Mouse (Mus musculus) midbrain, embryonic 10.5 days (tissue): ENCODE data around the gene Rab4a. TPM values are rescaled to one million over a fixed set of nuclear protein-coding genes. Genes with fewer than 3 reads are reported as not detected.

Experiments used
- DNase-seq: peaks from one replicate; pipeline ENCODE4 v3.0.0-alpha.2; 2017; ENCODE audit warnings: low spot score
- H3K27ac ChIP-seq: fragments of 300-500 bp; sonication (generic); replicated peaks from 2 replicates; pipeline ENCODE4 v1.5.1; 2016; ENCODE audit warnings: mild to moderate bottlenecking
- H3K27me3 ChIP-seq: fragments of 300-500 bp; sonication (generic); 2 replicates; pipeline ENCODE4 v1.6.1; 2016; ENCODE audit warnings: low read depth, mild to moderate bottlenecking; ENCODE audit not compliant: poor library complexity, severe bottlenecking
- H3K36me3 ChIP-seq: fragments of 300-500 bp; sonication (generic); 2 replicates; pipeline ENCODE4 v1.6.1; 2016; ENCODE audit warnings: mild to moderate bottlenecking, moderate library complexity
- H3K4me1 ChIP-seq: fragments of 300-500 bp; sonication (generic); 2 replicates; pipeline ENCODE4 v1.6.1; 2016
- H3K4me3 ChIP-seq: fragments of 300-500 bp; sonication (generic); 2 replicates; pipeline ENCODE4 v1.5.1; 2016; ENCODE audit warnings: mild to moderate bottlenecking, moderate library complexity
- H3K9me3 ChIP-seq: fragments of 300-500 bp; sonication (generic); replicated peaks from 2 replicates; pipeline ENCODE4 v1.6.1; 2016; ENCODE audit warnings: mild to moderate bottlenecking
- WGBS: fragments of 180-500 bp; shearing (Covaris S2); methylation state at CpG from one replicate; pipeline ENCODE4 v1.1.7; 2016; 5-methylcytosine and 5-hydroxymethylcytosine counted together
- polyA plus RNA-seq: library from polyadenylated mRNA; unstranded; fragments of >200 nt; fragmentation: Nextera tagmentation; extraction: Ambion mirVana; gene quantifications from 2 replicates; pipeline ENCODE4 v1.2.1, GENCODE M21; 2016

Gene Rab4a
- polyA plus RNA-seq, 1 experiment from 2014 or later = 67.6 TPM

DNA sequence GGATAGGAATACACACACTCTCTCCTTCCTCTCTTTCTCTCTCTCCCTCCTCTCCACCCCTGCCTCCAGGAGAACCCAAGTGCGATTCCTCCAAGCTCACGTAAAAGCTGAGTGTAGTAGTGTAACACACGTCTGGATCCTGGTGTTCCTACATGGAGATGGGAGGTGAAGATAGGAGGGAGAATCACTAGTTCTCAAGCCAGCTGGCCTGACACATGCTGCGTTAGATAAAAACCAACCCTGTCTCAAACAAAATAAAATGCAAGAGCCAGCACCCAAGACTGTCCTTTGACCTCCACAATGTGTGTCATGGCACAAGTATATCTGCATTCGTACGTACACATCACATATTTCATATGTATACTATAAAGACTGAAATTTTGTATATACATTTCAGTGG lies 15.0 kb downstream of the Rab4a start:
- 94% methylated on average over 6 of the region's 6 CpGs for WGBS
- Histone ChIP-seq H3K36me3 (peaks cover 91% of the 10 kb centered on the region), H3K4me3 (no peak overlapping the region), H3K4me1 (no peaks in the 10 kb centered on the region), H3K27ac (no peak overlapping the region), H3K9me3 (peaks cover 6% of the 10 kb centered on the region; the same call in 1 of the 2 replicates), H3K27me3 (no peaks in the 10 kb centered on the region)
- no peak for DNase-seq

DNA sequence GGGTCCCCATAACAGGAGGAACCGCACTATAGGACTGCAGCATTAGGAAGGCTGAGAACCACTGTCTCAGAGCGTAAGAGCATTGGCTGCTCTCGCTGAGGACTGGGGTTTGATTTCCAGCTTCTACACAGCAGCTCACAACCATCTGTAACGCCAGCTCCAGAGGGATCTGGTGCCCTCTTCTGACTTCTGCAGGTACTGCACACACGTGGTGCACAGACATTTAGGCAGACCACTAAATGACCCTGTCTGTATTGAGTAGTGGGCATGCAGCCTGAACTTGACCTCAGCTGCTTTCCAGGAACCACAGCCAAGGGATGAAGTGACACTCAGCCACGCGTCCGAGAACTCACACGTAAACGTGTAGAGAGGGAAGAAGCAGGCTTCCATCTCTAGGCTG lies 17.3 kb downstream of the Rab4a start:
- H3K9me3 ChIP-seq = peaks cover 6% of the 10 kb centered on the region; the same call in 1 of the 2 replicates
- WGBS = 95% methylated on average over 10 of the region's 10 CpGs
- no peaks in the 10 kb centered on the region for H3K27me3 ChIP-seq
- H3K4me1 ChIP-seq = no peaks in the 10 kb centered on the region
- DNase-seq = no peak
- H3K36me3 ChIP-seq = peaks cover 91% of the 10 kb centered on the region
- H3K27ac ChIP-seq = no peak overlapping the region
- H3K4me3 ChIP-seq = no peak overlapping the region

GRCm38 (mm10) chr8:123823532-123824123 lies 17.8 kb downstream of the Rab4a start:
- H3K27me3 ChIP-seq = no peaks in the 10 kb centered on the region
- no peak overlapping the region for H3K4me3 ChIP-seq
- 95% methylated on average over 18 of the region's 18 CpGs for WGBS
- no peak overlapping the region for H3K27ac ChIP-seq
- H3K9me3 ChIP-seq = peaks cover 6% of the 10 kb centered on the region; the same call in 1 of the 2 replicates
- no peak for DNase-seq
- H3K36me3 ChIP-seq = peaks cover 91% of the 10 kb centered on the region
- no peaks in the 10 kb centered on the region for H3K4me1 ChIP-seq

DNA sequence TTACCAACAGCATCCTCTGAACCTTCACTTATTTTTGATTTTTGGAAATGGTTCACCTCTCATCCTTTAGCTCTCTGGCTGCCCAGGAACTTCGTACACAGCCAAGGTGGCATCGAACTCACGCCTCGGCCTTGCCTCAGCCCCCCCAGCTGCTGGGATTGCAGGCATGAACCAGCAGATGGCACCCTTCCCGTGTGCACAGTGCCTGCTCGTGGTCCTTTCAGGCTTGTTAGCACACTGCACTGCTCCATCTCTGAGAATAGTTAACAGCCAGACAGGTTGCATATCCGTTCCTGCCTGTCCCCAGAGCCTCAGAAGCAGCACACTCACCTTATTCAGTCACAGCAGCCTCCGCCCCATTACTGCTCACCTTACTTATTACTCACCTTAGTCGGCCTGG lies 20.2 kb downstream of the Rab4a start:
- 67% methylated on average over 9 of the region's 9 CpGs for WGBS
- Histone ChIP-seq H3K9me3 (peaks cover 6% of the 10 kb centered on the region; the same call in 1 of the 2 replicates), H3K4me1 (no peaks in the 10 kb centered on the region), H3K27ac (0 out of 2 replicates have a peak overlapping the region, but pooled peaks have one; percentile 13), H3K4me3 (no peak overlapping the region), H3K36me3 (peaks cover 97% of the 10 kb centered on the region), H3K27me3 (no peaks in the 10 kb centered on the region)
- DNase-seq = peak; percentile 28

DNA sequence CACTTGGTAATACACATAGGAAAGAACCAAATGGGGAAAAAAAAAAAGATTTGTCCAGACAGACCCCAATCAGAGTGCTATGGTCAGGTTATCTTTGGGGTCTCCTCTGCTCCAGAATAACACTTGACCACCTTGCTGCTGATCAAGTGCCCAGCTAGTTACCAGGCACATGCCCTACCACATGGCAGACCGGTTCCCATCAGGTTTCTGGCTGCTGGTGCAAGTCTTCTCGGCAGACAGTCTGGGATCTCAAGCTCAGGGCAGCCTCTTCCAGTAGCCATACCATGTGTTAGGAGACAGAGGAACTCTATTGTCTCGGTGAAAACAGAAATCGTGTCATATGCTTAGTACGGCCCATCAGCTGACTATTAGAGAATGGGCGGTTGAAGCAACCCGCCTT lies 21.0 kb downstream of the Rab4a start:
- Histone ChIP-seq H3K4me1 (no peaks in the 10 kb centered on the region), H3K9me3 (peaks cover 6% of the 10 kb centered on the region; the same call in 1 of the 2 replicates), H3K27me3 (no peaks in the 10 kb centered on the region), H3K4me3 (no peak overlapping the region), H3K36me3 (peaks cover 99% of the 10 kb centered on the region), H3K27ac (no peak overlapping the region)
- 95% methylated on average over 7 of the region's 7 CpGs for WGBS
- no peak for DNase-seq

DNA sequence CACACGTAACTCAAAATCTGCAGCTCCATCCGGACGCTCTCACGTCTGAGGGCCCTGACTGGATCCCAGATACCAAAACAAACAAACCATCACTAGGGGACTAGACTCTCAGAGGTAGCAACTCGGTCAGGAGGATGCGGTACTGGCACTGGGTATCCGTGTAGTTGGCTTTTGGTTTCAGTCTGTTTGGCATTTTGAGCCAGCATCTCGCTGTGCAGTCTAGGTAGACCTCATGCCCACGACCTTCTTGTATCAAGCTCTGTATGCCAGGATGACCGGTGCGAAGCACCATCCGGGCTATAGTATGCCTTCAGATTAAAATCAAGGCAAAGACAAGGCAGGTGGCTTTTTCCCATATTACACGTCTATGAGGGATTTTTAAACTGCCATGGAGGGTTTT lies 21.7 kb downstream of the Rab4a start:
- Histone ChIP-seq H3K4me1 (no peaks in the 10 kb centered on the region), H3K4me3 (no peak overlapping the region), H3K36me3 (peaks cover 99% of the 10 kb centered on the region), H3K27me3 (no peaks in the 10 kb centered on the region), H3K9me3 (peaks cover 6% of the 10 kb centered on the region; the same call in 1 of the 2 replicates), H3K27ac (no peak overlapping the region)
- no peak for DNase-seq
- WGBS = 90% methylated on average over 13 of the region's 13 CpGs

GRCm38 (mm10) chr8:123832757-123833156 lies 27.0 kb downstream of the Rab4a start:
- DNase-seq = peak; percentile 19
- no peaks in the 10 kb centered on the region for H3K27me3 ChIP-seq
- no peaks in the 10 kb centered on the region for H3K4me1 ChIP-seq
- no peak overlapping the region for H3K4me3 ChIP-seq
- no peak overlapping the region for H3K27ac ChIP-seq
- H3K36me3 ChIP-seq = peaks cover 100% of the 10 kb centered on the region
- H3K9me3 ChIP-seq = no peaks in the 10 kb centered on the region
- 97% methylated on average over 4 of the region's 4 CpGs for WGBS

GRCm38 (mm10) chr8:123835451-123835850 lies 29.7 kb downstream of the Rab4a start:
- Histone ChIP-seq H3K4me1 (no peaks in the 10 kb centered on the region), H3K27ac (no peak overlapping the region), H3K4me3 (no peak overlapping the region), H3K9me3 (no peaks in the 10 kb centered on the region), H3K36me3 (peaks cover 91% of the 10 kb centered on the region), H3K27me3 (no peaks in the 10 kb centered on the region)
- 63% methylated on average over 9 of the region's 9 CpGs for WGBS
- peak; percentile 39 for DNase-seq

GRCm38 (mm10) chr8:123836354-123836753 lies 30.6 kb downstream of the Rab4a start:
- H3K4me3 ChIP-seq = no peak overlapping the region
- H3K4me1 ChIP-seq = no peaks in the 10 kb centered on the region
- H3K27me3 ChIP-seq = no peaks in the 10 kb centered on the region
- H3K27ac ChIP-seq = no peak overlapping the region
- peaks cover 90% of the 10 kb centered on the region for H3K36me3 ChIP-seq
- no peak for DNase-seq
- WGBS = 92% methylated on average over 6 of the region's 6 CpGs
- H3K9me3 ChIP-seq = no peaks in the 10 kb centered on the region

- H3K27ac ChIP-seq = no peak overlapping the region
- peaks cover 85% of the 10 kb centered on the region for H3K36me3 ChIP-seq
- no peaks in the 10 kb centered on the region for H3K9me3 ChIP-seq
- H3K4me1 ChIP-seq = no peaks in the 10 kb centered on the region
- H3K4me3 ChIP-seq = no peak overlapping the region
- H3K27me3 ChIP-seq = no peaks in the 10 kb centered on the region
- WGBS = 79% methylated on average over 9 of the region's 9 CpGs
- DNase-seq = no peak
These were observed 32.7 kb downstream of the Rab4a start for GRCm38 (mm10) chr8:123838496-123838895.

GRCm38 (mm10) chr8:123840578-123841345 lies 35.0 kb downstream of the Rab4a start:
- no peaks in the 10 kb centered on the region for H3K27me3 ChIP-seq
- H3K27ac ChIP-seq = no peak overlapping the region
- 93% methylated on average over 15 of the region's 15 CpGs for WGBS
- no peak overlapping the region for H3K4me3 ChIP-seq
- H3K4me1 ChIP-seq = no peaks in the 10 kb centered on the region
- DNase-seq = no peak
- peaks cover 77% of the 10 kb centered on the region for H3K36me3 ChIP-seq
- H3K9me3 ChIP-seq = no peaks in the 10 kb centered on the region

- H3K9me3 ChIP-seq = no peaks in the 10 kb centered on the region
- no peak overlapping the region for H3K4me3 ChIP-seq
- peaks cover 64% of the 10 kb centered on the region for H3K36me3 ChIP-seq
- DNase-seq = no peak
- H3K4me1 ChIP-seq = no peaks in the 10 kb centered on the region
- 93% methylated on average over 12 of the region's 12 CpGs for WGBS
- H3K27ac ChIP-seq = no peak overlapping the region
- no peaks in the 10 kb centered on the region for H3K27me3 ChIP-seq
These were observed 36.3 kb downstream of the Rab4a start for GRCm38 (mm10) chr8:123842086-123842485.

DNA sequence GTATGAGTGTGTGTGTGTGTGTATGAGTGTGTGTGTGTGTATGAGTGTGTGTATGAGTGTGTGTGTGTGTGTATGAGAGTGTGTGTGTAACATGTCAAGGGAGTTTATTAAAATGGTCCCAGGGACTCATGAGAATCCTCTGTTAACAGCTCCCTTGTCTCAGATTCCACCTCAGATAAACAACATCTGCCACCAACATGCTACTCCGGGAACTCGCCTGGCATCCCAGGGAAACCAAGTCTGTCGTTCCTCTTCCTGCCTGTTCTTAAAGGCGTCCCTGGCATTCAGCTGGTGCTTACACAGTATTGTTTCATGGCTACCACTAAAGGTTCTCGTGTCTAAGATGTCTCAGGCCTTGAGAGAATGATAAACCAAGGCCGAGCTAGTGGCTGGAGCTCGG lies 38.6 kb downstream of the Rab4a start:
- H3K4me1 ChIP-seq = no peaks in the 10 kb centered on the region
- WGBS = 89% methylated on average over 7 of the region's 7 CpGs
- H3K4me3 ChIP-seq = no peak overlapping the region
- DNase-seq = no peak
- H3K36me3 ChIP-seq = peaks cover 45% of the 10 kb centered on the region
- H3K27me3 ChIP-seq = no peaks in the 10 kb centered on the region
- no peak overlapping the region for H3K27ac ChIP-seq
- no peaks in the 10 kb centered on the region for H3K9me3 ChIP-seq
